Mouse (Mus musculus) cerebellum, adult 2 months (tissue): Measurements from ENCODE around the gene Fbrsl1.

ENCODE experiments used
- CTCF ChIP-seq: fragments of 200-500 bp; IDR thresholded peaks from 2 replicates; pipeline ENCODE4 v1.5.1; 2011; ENCODE audit warnings: low read depth, mild to moderate bottlenecking, control low read depth, low read length, moderate library complexity, borderline replicate concordance; ENCODE audit not compliant: insufficient read depth
- POLR2A ChIP-seq: fragments of 200-500 bp; IDR thresholded peaks from 2 replicates; pipeline ENCODE4 v1.6.1; 2011; ENCODE audit warnings: low read length, control low read depth, borderline replicate concordance; ENCODE audit not compliant: insufficient read depth

- TF ChIP-seq CTCF: no peak
- peak; percentile 46; the same call in 1 of the 2 replicates for TF ChIP-seq POLR2A
These were observed 61.7 kb downstream of the Fbrsl1 start for GRCm38 (mm10) chr5:110386371-110387330.
